Mouse (Mus musculus) CH12.LX (cell line): Measurements from ENCODE around the gene Gm10563. TPM values are rescaled to one million over a fixed set of nuclear protein-coding genes. Genes with fewer than 3 reads are reported as not detected.

Experiments
- DNase-seq: peaks from one replicate; pipeline ENCODE4 v3.0.0-alpha.2; 2013; ENCODE audit errors: extremely low read depth
- H3K27ac ChIP-seq: 2 replicates; pipeline ENCODE4 v1.5.1; 2012; ENCODE audit warnings: low read depth, mild to moderate bottlenecking, control low read depth, moderate library complexity; ENCODE audit not compliant: insufficient read depth
- H3K27me3 ChIP-seq: replicated peaks from 2 replicates; pipeline ENCODE3; 2012; ENCODE audit warnings: inconsistent platforms
- H3K36me3 ChIP-seq, 2 experiments: replicated peaks in 1 of 2; 2 replicates each; pipeline versions ENCODE3 to v1.6.1; 2012; ENCODE audit warnings: inconsistent platforms in 1 of 2, low read length in 1 of 2, mild to moderate bottlenecking in 1 of 2, mixed read lengths in 1 of 2, moderate library complexity in 1 of 2; ENCODE audit not compliant: control insufficient read depth in 1 of 2, insufficient read depth in 1 of 2
- H3K4me1 ChIP-seq, 2 experiments: 2 replicates each; pipeline ENCODE4 v1.6.1; 2012; ENCODE audit warnings: inconsistent platforms in 1 of 2, moderate library complexity in 1 of 2; ENCODE audit not compliant: insufficient read depth in 2 of 2, control insufficient read depth in 1 of 2
- H3K4me2 ChIP-seq: 2 replicates; pipeline ENCODE4 v1.6.1; 2012; ENCODE audit warnings: low read depth, mild to moderate bottlenecking, control low read depth; ENCODE audit not compliant: poor library complexity, insufficient read depth, severe bottlenecking
- H3K4me3 ChIP-seq, 3 experiments: fragments of 150-350 bp in 1 of 3; sonication (generic) in 1 of 3; replicated peaks in 1 of 3; 2 replicates each; pipeline versions ENCODE3 to v1.5.1; 2011 to 2012; ENCODE audit warnings: low read depth in 2 of 3, low read length in 2 of 3, mild to moderate bottlenecking in 2 of 3, moderate library complexity in 2 of 3, control low read depth in 1 of 3, improper control_type of control experiment in 1 of 3, inconsistent platforms in 1 of 3, mixed read lengths in 1 of 3; ENCODE audit not compliant: poor library complexity in 1 of 3
- H3K79me2 ChIP-seq: replicated peaks from 2 replicates; pipeline ENCODE4 v1.6.1; 2012; ENCODE audit warnings: mild to moderate bottlenecking, moderate library complexity; ENCODE audit not compliant: control insufficient read depth, poor library complexity, insufficient read depth, severe bottlenecking; ENCODE audit errors: extremely low read depth
- H3K9ac ChIP-seq: 2 replicates; pipeline ENCODE4 v1.6.1; 2012; ENCODE audit warnings: low read depth, mild to moderate bottlenecking, control low read depth, moderate library complexity; ENCODE audit not compliant: insufficient read depth
- H3K9me3 ChIP-seq: replicated peaks from 2 replicates; pipeline ENCODE3; 2012; ENCODE audit warnings: low read length, inconsistent platforms, mixed read lengths
- BHLHE40 ChIP-seq: IDR thresholded peaks from 2 replicates; pipeline ENCODE4 v1.6.1; 2011; ENCODE audit warnings: mild to moderate bottlenecking, low read depth, low read length, improper control_type of control experiment
- CHD1 ChIP-seq: IDR thresholded peaks from 2 replicates; pipeline ENCODE4 v1.6.1; 2012; ENCODE audit warnings: low read depth, low read length, improper control_type of control experiment, inconsistent platforms
- CHD2 ChIP-seq: IDR thresholded peaks from 2 replicates; pipeline ENCODE4 v1.6.1; 2011; ENCODE audit warnings: low read length, improper control_type of control experiment
- CTCF ChIP-seq, 2 experiments: IDR thresholded peaks in 1 of 2; conservative IDR thresholded peaks in 1 of 2; 2 replicates each; pipeline ENCODE4 v1.5.1; 2011 to 2012; ENCODE audit warnings: low read depth in 2 of 2, low read length in 2 of 2, improper control_type of control experiment in 1 of 2, inconsistent platforms in 1 of 2, mild to moderate bottlenecking in 1 of 2, moderate library complexity in 1 of 2
- ELF1 ChIP-seq: IDR thresholded peaks from 2 replicates; pipeline ENCODE4 v1.6.1; 2014; ENCODE audit warnings: low read depth, mild to moderate bottlenecking, inconsistent platforms, low read length, improper control_type of control experiment
- GABPA ChIP-seq: IDR thresholded peaks from 2 replicates; pipeline ENCODE4 v1.6.1; 2012; ENCODE audit warnings: low read depth, low read length, improper control_type of control experiment, inconsistent platforms; ENCODE audit not compliant: insufficient replicate concordance
- IRF4 ChIP-seq: IDR thresholded peaks from 2 replicates; pipeline ENCODE4 v1.6.1; 2014; ENCODE audit warnings: low read depth, mild to moderate bottlenecking, inconsistent platforms, low read length, improper control_type of control experiment
- KAT2A ChIP-seq: IDR thresholded peaks from 2 replicates; pipeline ENCODE4 v1.6.1; 2012; ENCODE audit warnings: low read length, improper control_type of control experiment, inconsistent platforms; ENCODE audit not compliant: insufficient replicate concordance
- MAX ChIP-seq: IDR thresholded peaks from 2 replicates; pipeline ENCODE4 v1.6.1; 2011; ENCODE audit warnings: low read length, improper control_type of control experiment
- PAX5 ChIP-seq: IDR thresholded peaks from 2 replicates; pipeline ENCODE4 v1.6.1; 2012; ENCODE audit warnings: low read length, inconsistent platforms, mixed read lengths
- POLR2A ChIP-seq: IDR thresholded peaks from 2 replicates; pipeline ENCODE4 v1.6.1; 2011; ENCODE audit warnings: low read depth, mild to moderate bottlenecking, improper control_type of control experiment, low read length
- POLR2AphosphoS2 ChIP-seq: IDR thresholded peaks from 2 replicates; pipeline ENCODE4 v1.6.1; 2011; ENCODE audit warnings: low read depth, low read length, improper control_type of control experiment
- SIN3A ChIP-seq: IDR thresholded peaks from 2 replicates; pipeline ENCODE4 v1.6.1; 2012; ENCODE audit warnings: low read length, improper control_type of control experiment, inconsistent platforms
- TCF12 ChIP-seq: IDR thresholded peaks from 2 replicates; pipeline ENCODE4 v1.6.1; 2014; ENCODE audit warnings: low read depth, mild to moderate bottlenecking, inconsistent platforms, low read length, improper control_type of control experiment
- UBTF ChIP-seq: IDR thresholded peaks from 2 replicates; pipeline ENCODE4 v1.6.1; 2012; ENCODE audit warnings: low read depth, mild to moderate bottlenecking, inconsistent platforms, low read length, improper control_type of control experiment, moderate library complexity
- ZKSCAN1 ChIP-seq: IDR thresholded peaks from 2 replicates; pipeline ENCODE4 v1.6.1; 2012; ENCODE audit warnings: low read depth, inconsistent platforms, low read length, improper control_type of control experiment, borderline replicate concordance
- ZNF384 ChIP-seq: IDR thresholded peaks from 2 replicates; pipeline ENCODE4 v1.6.1; 2012; ENCODE audit warnings: low read depth, low read length, improper control_type of control experiment, inconsistent platforms
- dilution Hi-C: fragments of 300-500 bp; cut with MboI; formaldehyde crosslinking; loops from 2 replicates; pipeline ENCODE4 v1.14.3; 2020; ENCODE audit warnings: low sequenced_read_pairs; ENCODE audit not compliant: extremely low pct_unique_long_range_greater_than_20kb, extremely low pct_ligation_motif_present
- in situ Hi-C: fragments of 300-500 bp; cut with MboI; formaldehyde crosslinking; loops from 3 replicates; pipeline ENCODE4 v1.14.3; 2019; ENCODE audit warnings: low sequenced_read_pairs, low pct_ligation_motif_present, low pct_unique_long_range_greater_than_20kb, mixed read lengths
- polyA plus RNA-seq: library from polyadenylated mRNA; unstranded; fragments of >175 nt; gene quantifications from 2 replicates; pipeline ENCODE4 v1.2.1, GENCODE M21; 2012; ENCODE audit warnings: low read depth; ENCODE audit not compliant: insufficient read length
- total RNA-seq, 2 experiments: library from RNA; depleted of rRNA; stranded (reverse); fragments of 300-350 nt in 1 of 2; fragments of >200 nt in 1 of 2; gene quantifications; 2 replicates each; pipeline ENCODE4 v1.2.3; 2012 to 2014

Gm10563 gene
- total and polyA plus RNA-seq, 3 experiments = not detected

DNA sequence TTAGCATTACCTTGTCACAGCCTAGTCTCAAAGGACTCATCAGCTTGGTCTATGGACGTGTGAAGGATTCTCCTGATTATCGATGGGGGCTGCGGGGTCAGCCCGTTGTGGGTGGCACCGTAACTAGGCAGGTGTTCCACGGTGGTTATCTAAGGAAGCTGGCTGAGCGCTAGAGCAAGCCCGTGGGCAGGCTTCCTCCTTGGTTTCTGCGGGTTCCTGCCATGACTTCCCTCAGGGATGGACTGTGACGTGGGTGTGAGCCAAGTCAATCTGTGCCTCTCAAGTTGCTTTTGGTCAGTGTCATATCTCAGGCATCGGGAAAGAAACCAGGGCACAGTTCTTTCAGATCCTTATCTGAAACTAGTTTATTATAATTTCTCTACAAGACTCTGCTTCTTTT is 70.3 kb downstream of the Gm10563 start:
- in situ Hi-C loops = loop anchor here (10.0 kb wide), 1 partner anchor 210 kb away; the partner anchor contains the start of gene Prkcz
- no peak overlapping the region for H3K9ac ChIP-seq
- peaks cover 28 to 76% of the 10 kb centered on the region in 2 experiments for H3K36me3 ChIP-seq
- no peak for DNase-seq
- dilution Hi-C loops = no loop called here
- no peak overlapping the region for H3K4me3 ChIP-seq
- H3K27ac ChIP-seq = no peak overlapping the region
- no peaks in the 10 kb centered on the region for H3K27me3 ChIP-seq
- no peaks in the 10 kb centered on the region for H3K9me3 ChIP-seq
- no peak overlapping the region for H3K4me2 ChIP-seq
- H3K4me1 ChIP-seq = peaks cover 6 to 41% of the 10 kb centered on the region in 2 experiments; a peak in 3 of 4 replicates
- H3K79me2 ChIP-seq = peaks cover 52% of the 10 kb centered on the region
- TF ChIP-seq CHD1 (no peak), MAX (no peak), CTCF (conservative IDR thresholded peaks at IDR 0.05 in 1 of 2, IDR thresholded peaks at IDR 0.05 in 1 of 2; ENCODE audit: low read depth in 2 of 2, low read length in 2 of 2) (no peak), TCF12 (no peak), KAT2A (no peak), BHLHE40 (no peak), PAX5 (no peak), ZKSCAN1 (no peak), ZNF384 (no peak), SIN3A (no peak), ELF1 (no peak), POLR2AphosphoS2 (no peak), UBTF (no peak), CHD2 (no peak)

DNA sequence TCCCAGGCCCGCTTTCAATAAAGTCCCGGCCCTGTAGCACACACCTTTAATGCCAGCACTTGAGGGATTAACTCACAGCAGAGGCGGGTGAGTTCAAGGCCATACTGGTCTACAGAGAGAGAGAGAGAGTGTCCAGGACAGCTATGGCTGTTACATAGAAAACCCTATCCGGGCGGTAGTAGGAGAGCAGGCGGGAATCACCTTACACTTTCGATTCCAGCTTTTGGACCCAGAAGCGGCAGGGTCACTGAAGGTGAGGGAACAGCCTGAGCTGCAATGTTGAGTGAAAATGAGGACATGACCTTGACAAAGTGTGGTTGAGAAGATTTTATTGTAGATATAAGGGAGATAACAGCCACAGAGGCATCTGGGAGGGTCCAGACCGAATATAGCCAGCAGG is 71.3 kb downstream of the Gm10563 start:
- in situ Hi-C loops (loop anchor here (10.0 kb wide), 1 partner anchor 209 kb away; the partner anchor contains the start of gene Prkcz), dilution Hi-C loops (no loop called here)
- Histone ChIP-seq H3K4me2 (no peak overlapping the region), H3K9ac (no peak overlapping the region), H3K4me1 (peaks cover 6 to 48% of the 10 kb centered on the region in 2 experiments; a peak in 3 of 4 replicates), H3K36me3 (peaks cover 20 to 71% of the 10 kb centered on the region in 2 experiments), H3K4me3 (no peak overlapping the region), H3K79me2 (peaks cover 62% of the 10 kb centered on the region), H3K9me3 (no peaks in the 10 kb centered on the region), H3K27me3 (no peaks in the 10 kb centered on the region), H3K27ac (no peak overlapping the region)
- TF ChIP-seq BHLHE40 (no peak), IRF4 (no peak)
- DNase-seq = no peak

- Histone ChIP-seq H3K4me3 (no peak overlapping the region), H3K9me3 (no peaks in the 10 kb centered on the region), H3K36me3 (peaks cover 14 to 68% of the 10 kb centered on the region in 2 experiments), H3K79me2 (peaks cover 68% of the 10 kb centered on the region), H3K4me2 (no peak overlapping the region), H3K27me3 (no peaks in the 10 kb centered on the region), H3K4me1 (peaks cover 6 to 53% of the 10 kb centered on the region in 2 experiments; a peak in 3 of 4 replicates), H3K9ac (no peak overlapping the region), H3K27ac (no peak overlapping the region)
- dilution Hi-C loops (no loop called here), in situ Hi-C loops (loop anchor here (10.0 kb wide), 1 partner anchor 208 kb away; the partner anchor contains the start of gene Prkcz)
- TF ChIP-seq POLR2A (no peak), GABPA (no peak)
- DNase-seq = no peak
These were observed 72.1 kb downstream of the Gm10563 start for GRCm38 (mm10) chr4:155573155-155573554.
